Mouse (Mus musculus) G1E (cell line): ENCODE measurements around the gene Vac14. TPM values are rescaled to one million over a fixed set of nuclear protein-coding genes. Genes with fewer than 3 reads are reported as not detected.

Experiments
- ATAC-seq: 2 replicates; pipeline ENCODE4 v1.8.0; 2016; ENCODE audit warnings: mild to moderate bottlenecking; ENCODE audit not compliant: insufficient number of reproducible peaks, poor library complexity, low FRiP score, severe bottlenecking; ENCODE audit errors: extremely low read depth
- DNase-seq: peaks from one replicate; pipeline ENCODE4 v3.0.0; 2012; ENCODE audit warnings: low spot score
- H3K27me3 ChIP-seq: 2 replicates; pipeline ENCODE4 v1.6.1; 2012; ENCODE audit warnings: mild to moderate bottlenecking, low read length, inconsistent platforms; ENCODE audit not compliant: insufficient read depth
- H3K36me3 ChIP-seq: replicated peaks from 2 replicates; pipeline ENCODE3; 2012; ENCODE audit warnings: mild to moderate bottlenecking, inconsistent platforms
- H3K4me1 ChIP-seq: 2 replicates; pipeline ENCODE4 v1.6.1; 2012; ENCODE audit warnings: low read depth, low read length, inconsistent platforms, mixed read lengths; ENCODE audit not compliant: insufficient read depth
- H3K4me3 ChIP-seq: 2 replicates; pipeline ENCODE4 v1.5.1; 2012; ENCODE audit warnings: low read depth, mild to moderate bottlenecking, inconsistent platforms, low read length, moderate library complexity, mixed read lengths
- H3K9me3 ChIP-seq: replicated peaks from 2 replicates; pipeline ENCODE4 v1.6.1; 2012; ENCODE audit warnings: inconsistent platforms
- CTCF ChIP-seq: IDR thresholded peaks from 2 replicates; pipeline ENCODE4 v1.5.1; 2012; ENCODE audit warnings: low read depth, low read length, inconsistent platforms, mixed read lengths
- GATA1 ChIP-seq: IDR thresholded peaks from 2 replicates; pipeline ENCODE4 v1.6.1; 2012; ENCODE audit warnings: borderline replicate concordance, low read length, inconsistent platforms, mixed read lengths
- GATA2 ChIP-seq: IDR thresholded peaks from 2 replicates; pipeline ENCODE4 v1.6.1; 2012; ENCODE audit warnings: low read depth, low read length, inconsistent platforms, borderline replicate concordance
- POLR2AphosphoS5 ChIP-seq: IDR thresholded peaks from 2 replicates; pipeline ENCODE4 v1.6.1; 2012; ENCODE audit warnings: low read depth, low read length, inconsistent platforms; ENCODE audit not compliant: insufficient replicate concordance
- TAL1 ChIP-seq: conservative IDR thresholded peaks from 2 replicates; pipeline ENCODE4 v1.6.1; 2012; ENCODE audit warnings: low read depth, low read length, inconsistent platforms, mixed read lengths
- polyA plus RNA-seq: library from polyadenylated mRNA; stranded (reverse); fragments of >175 nt; gene quantifications from 2 replicates; pipeline ENCODE4 v1.2.3, GENCODE M21; 2012
- total RNA-seq, 2 experiments: library from RNA; stranded (forward) in 1 of 2; stranded (reverse) in 1 of 2; fragments of 200-1000 nt in 1 of 2; fragments of >200 nt in 1 of 2; fragmentation: Nextera tagmentation in 1 of 2; gene quantifications; 2 replicates each; pipeline ENCODE4 v1.2.3; 2014 to 2017

Vac14 gene
- total and polyA plus RNA-seq, 3 experiments = 25.7 to 70.1 (median 52.1) TPM

DNA sequence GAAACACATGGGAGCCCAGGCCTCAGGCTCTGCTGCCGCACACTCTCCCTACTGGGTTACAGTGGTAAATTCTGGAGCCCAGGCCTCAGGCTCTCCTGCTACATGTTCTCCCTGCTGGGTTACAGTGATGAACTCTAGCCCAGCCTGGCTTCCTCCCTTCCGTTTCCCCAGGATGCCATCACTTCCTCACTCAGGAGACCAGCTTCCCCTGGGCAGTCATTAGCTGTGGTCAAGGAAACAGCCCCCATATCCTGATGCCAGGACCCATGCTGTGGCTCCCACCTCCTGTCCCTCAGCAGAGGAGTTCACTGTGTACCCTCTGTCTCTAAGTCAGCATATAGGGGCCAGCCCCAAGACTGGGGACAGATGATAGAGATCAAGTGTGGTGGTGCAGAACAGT, 53.7 kb downstream of the Vac14 start:
- Histone ChIP-seq H3K36me3 (peaks cover 94% of the 10 kb centered on the region), H3K9me3 (no peaks in the 10 kb centered on the region), H3K4me1 (no peaks in the 10 kb centered on the region), H3K27me3 (no peaks in the 10 kb centered on the region), H3K4me3 (no peak overlapping the region)
- ATAC-seq (no peak), DNase-seq (no peak)
- TF ChIP-seq GATA2 = no peak
- no peak for TF ChIP-seq CTCF
- TF ChIP-seq POLR2AphosphoS5 = no peak
- TF ChIP-seq GATA1 = no peak
- no peak for TF ChIP-seq TAL1

- ATAC-seq (no peak), DNase-seq (no peak)
- no peaks in the 10 kb centered on the region for H3K9me3 ChIP-seq
- no peaks in the 10 kb centered on the region for H3K27me3 ChIP-seq
- H3K4me3 ChIP-seq = no peak overlapping the region
- no peak for TF ChIP-seq CTCF
- TF ChIP-seq POLR2AphosphoS5 = no peak
- TF ChIP-seq TAL1 = no peak
- no peak for TF ChIP-seq GATA1
- no peaks in the 10 kb centered on the region for H3K4me1 ChIP-seq
- peaks cover 99% of the 10 kb centered on the region for H3K36me3 ChIP-seq
Observed at GRCm38 (mm10) chr8:110673168-110673567, 54.8 kb downstream of the Vac14 start.

GRCm38 (mm10) chr8:110674589-110674988, 56.2 kb downstream of the Vac14 start:
- ATAC-seq (no peak), DNase-seq (no peak)
- H3K9me3 ChIP-seq = no peaks in the 10 kb centered on the region
- TF ChIP-seq GATA1 (no peak), TAL1 (no peak), POLR2AphosphoS5 (no peak), CTCF (no peak), GATA2 (no peak)
- no peaks in the 10 kb centered on the region for H3K27me3 ChIP-seq
- H3K4me3 ChIP-seq = no peak overlapping the region
- H3K36me3 ChIP-seq = peaks cover 99% of the 10 kb centered on the region
- H3K4me1 ChIP-seq = no peaks in the 10 kb centered on the region

- TF ChIP-seq POLR2AphosphoS5 = no peak
- no peak for TF ChIP-seq GATA1
- no peak for TF ChIP-seq TAL1
- no peak for TF ChIP-seq CTCF
- no peak for TF ChIP-seq GATA2
- Histone ChIP-seq H3K4me1 (no peaks in the 10 kb centered on the region), H3K9me3 (no peaks in the 10 kb centered on the region), H3K27me3 (no peaks in the 10 kb centered on the region), H3K36me3 (peaks cover 94% of the 10 kb centered on the region), H3K4me3 (no peak overlapping the region)
- ATAC-seq = no peak
- DNase-seq = no peak
Observed at GRCm38 (mm10) chr8:110676702-110677101, 58.3 kb downstream of the Vac14 start.

GRCm38 (mm10) chr8:110677174-110677660, 58.8 kb downstream of the Vac14 start:
- Histone ChIP-seq H3K4me1 (no peaks in the 10 kb centered on the region), H3K36me3 (peaks cover 94% of the 10 kb centered on the region), H3K4me3 (no peak overlapping the region)

DNA sequence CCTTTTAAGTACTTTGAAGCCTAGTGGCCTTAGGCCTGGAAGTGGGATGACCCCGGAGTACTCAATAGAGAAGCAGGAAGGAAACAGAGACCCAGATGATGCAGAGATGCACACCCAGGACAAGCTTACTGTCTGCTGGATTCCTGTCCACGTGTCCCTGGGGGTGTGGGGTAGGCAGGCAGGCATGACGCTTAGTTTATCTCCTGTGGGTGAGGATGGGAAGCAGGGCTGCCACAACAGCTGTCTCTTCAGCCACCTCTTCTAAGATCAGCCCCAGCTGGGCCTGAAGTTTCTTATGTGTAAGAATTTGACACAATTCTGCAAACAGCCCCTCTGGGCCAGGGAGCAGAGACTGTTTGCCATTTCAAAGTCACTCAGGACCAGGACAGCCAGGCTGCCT, 60.6 kb downstream of the Vac14 start:
- TF ChIP-seq GATA2 (no peak), CTCF (no peak), TAL1 (no peak), POLR2AphosphoS5 (no peak), GATA1 (no peak)
- no peak for ATAC-seq
- Histone ChIP-seq H3K4me3 (no peak overlapping the region), H3K9me3 (no peaks in the 10 kb centered on the region), H3K4me1 (no peaks in the 10 kb centered on the region), H3K27me3 (no peaks in the 10 kb centered on the region), H3K36me3 (peaks cover 94% of the 10 kb centered on the region)
- no peak for DNase-seq

More at GRCm38 (mm10) chr8:110677174-110677660, 58.8 kb downstream of the Vac14 start:
- Histone ChIP-seq H3K27me3 (no peaks in the 10 kb centered on the region), H3K9me3 (no peaks in the 10 kb centered on the region)
- TF ChIP-seq POLR2AphosphoS5 = no peak
- TF ChIP-seq CTCF = no peak
- no peak for TF ChIP-seq GATA1
- TF ChIP-seq GATA2 = no peak
- TF ChIP-seq TAL1 = no peak
- no peak for DNase-seq
- no peak for ATAC-seq

GRCm38 (mm10) chr8:110687726-110688125, 69.3 kb downstream of the Vac14 start:
- Histone ChIP-seq H3K4me3 (no peak overlapping the region), H3K9me3 (no peaks in the 10 kb centered on the region), H3K36me3 (peaks cover 92% of the 10 kb centered on the region), H3K27me3 (no peaks in the 10 kb centered on the region), H3K4me1 (no peaks in the 10 kb centered on the region)
- DNase-seq = no peak
- TF ChIP-seq POLR2AphosphoS5 (no peak), GATA2 (no peak), TAL1 (no peak), GATA1 (no peak), CTCF (no peak)
- ATAC-seq = no peak
